Mouse (Mus musculus): ENCODE measurements at regions not wholly inside any gene's neighbourhood (a gene's known extent, or its start where the extent isn't known, plus 50 kb on each side); places are given as distances from the start of the nearest gene placed in this dataset.

DNA sequence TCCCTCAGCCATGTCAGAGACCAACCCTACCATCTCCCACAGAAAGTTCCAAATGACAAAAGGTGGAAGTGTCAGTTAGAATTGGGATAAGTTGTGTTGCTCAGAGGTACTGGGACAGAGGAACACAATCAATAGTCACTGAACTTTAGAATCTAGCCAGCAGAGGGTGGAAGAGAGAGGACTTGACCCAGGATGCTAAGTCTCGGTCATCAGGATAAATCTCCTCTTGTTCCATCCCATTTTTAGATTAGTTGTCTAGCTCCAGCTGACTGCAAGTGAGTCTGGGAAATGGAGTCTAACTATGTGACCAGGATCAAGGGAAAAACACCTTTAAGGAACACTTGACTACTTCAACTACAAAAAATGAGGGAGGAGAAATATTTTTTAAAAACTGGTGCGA is 91.5 kb downstream of the Fam84b start:
- TF ChIP-seq POLR2A (IDR thresholded peaks at IDR 0.05; ENCODE audit: borderline replicate concordance, control insufficient read depth, low read depth, low read length) (no peak), CTCF (IDR thresholded peaks at IDR 0.05; ENCODE audit: control insufficient read depth, insufficient read depth, low read length) (no peak)
- no peak overlapping the region for H3K27ac ChIP-seq (ENCODE audit: control insufficient read depth, insufficient read depth, low read depth, low read length, poor library complexity)
- H3K4me1 ChIP-seq (ENCODE audit: control insufficient read depth, insufficient read depth, low read length) = no peaks in the 10 kb centered on the region
- no peak overlapping the region for H3K4me3 ChIP-seq (replicated peaks; ENCODE audit: control insufficient read depth, low read depth, low read length)
- WGBS = 62% methylated on average over 2 of the region's 2 CpGs

DNA sequence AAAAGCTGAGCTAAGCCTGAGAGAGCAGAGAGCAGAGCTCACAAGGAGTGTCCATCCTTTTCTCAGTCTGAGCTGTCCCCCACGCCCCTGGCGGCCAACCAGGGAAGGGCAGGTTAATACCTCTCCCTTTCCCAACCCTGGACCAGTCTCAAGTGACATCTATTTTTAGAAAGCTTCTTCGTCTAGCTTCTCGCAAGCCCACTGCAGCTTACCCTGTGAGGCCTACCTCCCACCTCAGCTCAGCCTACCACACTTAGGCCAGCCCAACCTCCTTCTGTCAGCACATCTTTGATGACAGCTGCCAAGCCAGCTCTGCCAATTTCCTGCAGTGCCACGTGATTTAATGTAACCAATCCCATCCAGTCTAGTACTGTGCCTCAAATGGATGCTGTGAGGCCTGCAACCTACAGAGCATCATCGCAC is 93.6 kb downstream of the Fam84b start:
- TF ChIP-seq POLR2A (IDR thresholded peaks at IDR 0.05; ENCODE audit: borderline replicate concordance, control insufficient read depth, low read depth, low read length) = no peak
- TF ChIP-seq CTCF (IDR thresholded peaks at IDR 0.05; ENCODE audit: control insufficient read depth, insufficient read depth, low read length) = peak; percentile 63
- no peak overlapping the region for H3K27ac ChIP-seq (ENCODE audit: control insufficient read depth, insufficient read depth, low read depth, low read length, poor library complexity)
- 32% methylated on average over 6 of the region's 6 CpGs for WGBS
- H3K4me1 ChIP-seq (ENCODE audit: control insufficient read depth, insufficient read depth, low read length) = no peaks in the 10 kb centered on the region
- no peak overlapping the region for H3K4me3 ChIP-seq (replicated peaks; ENCODE audit: control insufficient read depth, low read depth, low read length)

DNA sequence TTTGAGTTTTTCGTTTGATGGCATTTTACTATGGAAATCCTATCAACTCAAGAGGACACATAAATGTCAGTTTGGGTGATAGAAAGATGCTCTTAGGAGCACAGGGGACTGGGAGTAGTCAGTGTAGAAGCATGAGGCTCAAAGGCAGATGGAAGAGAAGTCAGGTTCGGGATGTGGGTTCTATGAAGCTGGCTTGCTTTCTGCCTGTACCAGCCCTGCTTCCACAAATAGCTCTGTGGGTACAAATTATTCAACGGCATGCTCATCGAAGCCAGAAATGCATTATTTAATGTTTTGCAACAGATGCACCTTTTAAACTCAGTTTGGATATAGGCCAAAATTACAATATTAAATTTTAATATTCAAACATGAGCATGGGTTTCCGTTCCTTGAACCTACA is 99.3 kb downstream of the Fam84b start:
- TF ChIP-seq CTCF (IDR thresholded peaks at IDR 0.05; ENCODE audit: control insufficient read depth, insufficient read depth, low read length) = no peak
- no peak for TF ChIP-seq POLR2A (IDR thresholded peaks at IDR 0.05; ENCODE audit: borderline replicate concordance, control insufficient read depth, low read depth, low read length)
- no peak overlapping the region for H3K4me3 ChIP-seq (replicated peaks; ENCODE audit: control insufficient read depth, low read depth, low read length)
- H3K27ac ChIP-seq (ENCODE audit: control insufficient read depth, insufficient read depth, low read depth, low read length, poor library complexity) = no peak overlapping the region
- 82% methylated on average over 5 of the region's 5 CpGs for WGBS
- H3K4me1 ChIP-seq (ENCODE audit: control insufficient read depth, insufficient read depth, low read length) = no peaks in the 10 kb centered on the region

DNA sequence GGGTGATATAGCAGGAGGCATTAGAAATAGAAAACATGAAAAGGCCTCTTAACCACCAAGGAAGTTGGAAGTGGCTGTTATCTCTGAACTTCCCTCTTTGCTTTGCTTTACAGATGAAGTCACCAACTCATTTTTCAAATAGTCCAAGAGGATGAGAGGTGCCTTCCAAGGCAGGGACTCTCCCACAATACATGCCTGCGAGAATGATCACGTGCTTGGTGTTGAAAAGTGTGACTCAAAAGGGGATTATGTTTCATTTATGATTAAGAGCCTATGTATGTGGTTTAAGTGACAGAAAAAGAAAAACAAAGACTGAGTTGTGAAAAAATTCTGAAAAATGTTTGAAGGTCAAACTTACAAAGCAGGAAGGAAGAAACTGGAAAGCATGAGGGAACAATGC is 114.0 kb downstream of the Fam84b start:
- TF ChIP-seq CTCF (IDR thresholded peaks at IDR 0.05; ENCODE audit: control insufficient read depth, insufficient read depth, low read length) (no peak), POLR2A (IDR thresholded peaks at IDR 0.05; ENCODE audit: borderline replicate concordance, control insufficient read depth, low read depth, low read length) (no peak)
- H3K4me1 ChIP-seq (ENCODE audit: control insufficient read depth, insufficient read depth, low read length) = no peaks in the 10 kb centered on the region
- H3K4me3 ChIP-seq (replicated peaks; ENCODE audit: control insufficient read depth, low read depth, low read length) = no peak overlapping the region
- no peak overlapping the region for H3K27ac ChIP-seq (ENCODE audit: control insufficient read depth, insufficient read depth, low read depth, low read length, poor library complexity)
- 56% methylated on average over 2 of the region's 2 CpGs for WGBS

DNA sequence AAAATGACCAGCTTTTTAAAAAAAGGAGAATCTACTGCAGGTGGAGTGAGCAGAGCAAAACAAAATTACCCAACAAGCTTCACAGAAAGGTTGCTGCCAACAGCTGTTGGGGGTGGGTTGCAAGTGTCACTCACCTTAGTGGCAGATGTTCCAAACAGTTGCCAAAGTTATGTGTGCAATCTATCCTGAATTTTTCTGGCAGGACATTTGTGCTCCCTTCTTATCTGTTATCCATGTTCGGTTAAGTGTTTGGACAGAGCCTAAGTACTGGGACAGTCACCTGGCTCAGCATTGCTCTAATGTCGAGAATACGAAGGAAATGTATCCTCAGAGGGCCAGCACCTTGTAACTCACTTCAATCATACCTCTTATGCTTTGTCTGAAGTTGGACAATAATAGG is 115.3 kb downstream of the Fam84b start:
- 85% methylated on average over 3 of the region's 3 CpGs for WGBS
- no peak for TF ChIP-seq CTCF (IDR thresholded peaks at IDR 0.05; ENCODE audit: control insufficient read depth, insufficient read depth, low read length)
- TF ChIP-seq POLR2A (IDR thresholded peaks at IDR 0.05; ENCODE audit: borderline replicate concordance, control insufficient read depth, low read depth, low read length) = no peak
- Histone ChIP-seq H3K4me1 (ENCODE audit: control insufficient read depth, insufficient read depth, low read length) (no peaks in the 10 kb centered on the region), H3K4me3 (replicated peaks; ENCODE audit: control insufficient read depth, low read depth, low read length) (no peak overlapping the region), H3K27ac (ENCODE audit: control insufficient read depth, insufficient read depth, low read depth, low read length, poor library complexity) (no peak overlapping the region)

DNA sequence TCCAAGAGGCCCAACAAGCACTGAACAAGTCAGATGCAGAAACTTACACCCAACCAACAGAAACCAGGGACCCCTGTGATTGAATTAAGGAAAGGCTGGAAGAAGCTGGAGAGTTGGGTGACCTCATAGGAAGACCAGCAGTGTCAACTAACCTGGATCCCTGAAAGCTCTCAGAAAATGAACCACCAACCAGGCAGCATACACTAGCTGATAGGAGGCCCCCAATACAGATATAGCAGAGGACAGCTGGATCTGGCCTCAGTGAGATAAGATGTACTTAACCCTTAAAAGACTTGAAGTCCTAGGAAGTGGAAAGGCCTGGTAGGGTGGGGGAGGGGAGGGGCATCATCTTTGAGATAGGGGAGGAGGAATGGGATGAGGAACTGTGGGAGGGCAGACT is 121.2 kb downstream of the Fam84b start:
- Histone ChIP-seq H3K4me3 (replicated peaks; ENCODE audit: control insufficient read depth, low read depth, low read length) (no peak overlapping the region), H3K4me1 (ENCODE audit: control insufficient read depth, insufficient read depth, low read length) (no peaks in the 10 kb centered on the region), H3K27ac (ENCODE audit: control insufficient read depth, insufficient read depth, low read depth, low read length, poor library complexity) (no peak overlapping the region)
- TF ChIP-seq CTCF (IDR thresholded peaks at IDR 0.05; ENCODE audit: control insufficient read depth, insufficient read depth, low read length) (no peak), POLR2A (IDR thresholded peaks at IDR 0.05; ENCODE audit: borderline replicate concordance, control insufficient read depth, low read depth, low read length) (no peak)

DNA sequence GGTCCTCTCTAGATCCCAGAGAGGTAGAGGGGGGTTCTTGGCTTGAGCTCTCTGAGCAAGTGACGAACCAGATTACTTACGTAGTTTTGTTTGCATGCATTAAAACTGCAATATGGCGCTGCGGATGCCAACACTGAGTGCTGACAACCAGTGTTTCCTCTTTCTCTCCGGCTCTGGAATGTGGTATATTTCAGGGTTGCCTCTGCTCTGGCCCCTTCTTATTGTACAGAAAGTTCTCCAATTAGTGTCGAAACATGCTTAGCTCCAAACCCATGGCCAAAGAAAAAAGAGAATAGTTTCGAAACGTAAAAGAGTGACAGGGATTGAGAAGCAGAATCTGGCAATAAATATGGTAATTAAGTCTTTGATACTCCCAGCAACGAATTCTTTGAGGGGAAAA is 124.8 kb downstream of the Fam84b start:
- TF ChIP-seq POLR2A (IDR thresholded peaks at IDR 0.05; ENCODE audit: borderline replicate concordance, control insufficient read depth, low read depth, low read length) (no peak), CTCF (IDR thresholded peaks at IDR 0.05; ENCODE audit: control insufficient read depth, insufficient read depth, low read length) (no peak)
- no peaks in the 10 kb centered on the region for H3K4me1 ChIP-seq (ENCODE audit: control insufficient read depth, insufficient read depth, low read length)
- no peak overlapping the region for H3K27ac ChIP-seq (ENCODE audit: control insufficient read depth, insufficient read depth, low read depth, low read length, poor library complexity)
- H3K4me3 ChIP-seq (replicated peaks; ENCODE audit: control insufficient read depth, low read depth, low read length) = no peak overlapping the region
- 79% methylated on average over 9 of the region's 9 CpGs for WGBS

DNA sequence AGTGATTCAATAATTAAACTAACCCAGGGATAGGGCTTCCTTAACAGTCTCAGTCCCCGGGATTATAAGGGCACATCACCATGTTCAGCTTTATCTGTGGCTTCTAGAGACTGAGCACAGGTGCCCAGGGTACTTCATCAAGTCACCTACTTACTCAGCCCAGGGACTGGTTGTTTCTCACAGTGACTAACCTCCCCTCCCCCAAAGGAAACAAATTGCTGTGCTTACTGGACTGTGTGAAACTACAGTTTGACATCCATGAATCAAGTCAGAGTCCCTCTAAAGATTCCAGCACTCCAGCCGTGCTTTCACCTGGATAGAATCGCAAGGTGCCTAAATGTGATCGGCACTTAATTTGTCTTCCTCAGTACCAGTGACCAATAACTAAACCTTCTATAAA is 125.2 kb downstream of the Fam84b start:
- TF ChIP-seq CTCF (IDR thresholded peaks at IDR 0.05; ENCODE audit: control insufficient read depth, insufficient read depth, low read length) = no peak
- TF ChIP-seq POLR2A (IDR thresholded peaks at IDR 0.05; ENCODE audit: borderline replicate concordance, control insufficient read depth, low read depth, low read length) = no peak
- no peak overlapping the region for H3K27ac ChIP-seq (ENCODE audit: control insufficient read depth, insufficient read depth, low read depth, low read length, poor library complexity)
- WGBS = 84% methylated on average over 4 of the region's 4 CpGs
- no peaks in the 10 kb centered on the region for H3K4me1 ChIP-seq (ENCODE audit: control insufficient read depth, insufficient read depth, low read length)
- H3K4me3 ChIP-seq (replicated peaks; ENCODE audit: control insufficient read depth, low read depth, low read length) = no peak overlapping the region

DNA sequence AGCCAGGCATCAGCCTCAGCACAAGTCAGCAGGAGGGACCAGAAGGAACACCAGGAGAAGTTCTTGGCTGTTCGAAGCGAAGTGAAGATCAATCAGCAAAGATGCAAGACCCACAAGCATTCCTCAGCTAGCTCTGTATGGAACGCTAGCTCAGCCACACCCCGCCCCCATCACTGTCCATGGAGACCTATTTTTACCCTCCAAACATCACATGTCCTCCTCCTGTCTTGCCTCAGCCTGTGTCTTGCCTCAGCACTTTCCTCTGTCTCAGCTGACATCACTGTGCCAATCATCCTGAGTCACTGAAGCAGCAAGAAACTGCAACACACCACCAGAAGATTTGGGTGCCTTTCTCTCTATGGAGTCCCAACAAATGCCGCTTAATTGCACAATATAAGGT is 134.2 kb downstream of the Fam84b start:
- no peaks in the 10 kb centered on the region for H3K4me1 ChIP-seq (ENCODE audit: control insufficient read depth, insufficient read depth, low read length)
- 82% methylated on average over 5 of the region's 5 CpGs for WGBS
- H3K27ac ChIP-seq (ENCODE audit: control insufficient read depth, insufficient read depth, low read depth, low read length, poor library complexity) = no peak overlapping the region
- no peak overlapping the region for H3K4me3 ChIP-seq (replicated peaks; ENCODE audit: control insufficient read depth, low read depth, low read length)
- TF ChIP-seq POLR2A (IDR thresholded peaks at IDR 0.05; ENCODE audit: borderline replicate concordance, control insufficient read depth, low read depth, low read length) (no peak), CTCF (IDR thresholded peaks at IDR 0.05; ENCODE audit: control insufficient read depth, insufficient read depth, low read length) (no peak)

Data from bone marrow, adult 2 months (tissue).